Mouse (Mus musculus): ENCODE data around the gene Cap2. TPM values are rescaled to one million over a fixed set of nuclear protein-coding genes. Genes with fewer than 3 reads are reported as not detected.
A peak's percentile ranks its signal among the peaks of the same experiment; 100 is the strongest.

Cap2 gene
- total and polyA plus RNA-seq, 3 experiments, result 14.8 to 120 (median 22.3) TPM

GRCm38 (mm10) chr13:46663461-46663964 is 161.9 kb downstream of the Cap2 start:
- peaks cover 0 to 2% of the 10 kb centered on the region in 2 experiments; a peak in 2 of 4 replicates for H3K4me1 ChIP-seq (ENCODE audit: control insufficient read depth in 1 of 2, insufficient read depth in 2 of 2, low read length in 2 of 2)
- H3K9me3 ChIP-seq (replicated peaks; ENCODE audit: insufficient read depth, low read length), result no peaks in the 10 kb centered on the region
- H3K36me3 ChIP-seq (ENCODE audit: control insufficient read depth in 1 of 2, insufficient read depth in 2 of 2, low read length in 2 of 2), result peaks cover 0 to under 1% of the 10 kb centered on the region in 2 experiments; a peak in 1 of 4 replicates
- H3K27me3 ChIP-seq (ENCODE audit: control insufficient read depth in 1 of 2, insufficient read depth in 2 of 2, low read length in 2 of 2), result peaks cover 0 to 4% of the 10 kb centered on the region in 2 experiments; a peak in 1 of 4 replicates
- no peak overlapping the region for H3K27ac ChIP-seq (ENCODE audit: control insufficient read depth, low read depth, low read length)
- DNase-seq (ENCODE audit: low read depth, low spot score), result peak; percentile 69
- H3K4me3 ChIP-seq (ENCODE audit: control insufficient read depth in 1 of 2, insufficient read depth in 1 of 2, low read depth in 2 of 2, low read length in 2 of 2), result no peak overlapping the region
- H3K79me2 ChIP-seq (ENCODE audit: control insufficient read depth, insufficient read depth, low read length, poor library complexity), result no peaks in the 10 kb centered on the region
- TF ChIP-seq USF1 (IDR thresholded peaks at IDR 0.05; ENCODE audit: low read depth, low read length) (no peak), HCFC1 (IDR thresholded peaks at IDR 0.05; ENCODE audit: low read depth, low read length) (no peak), CTCF (IDR thresholded peaks at IDR 0.05 in 2 of 3, conservative IDR thresholded peaks at IDR 0.05 in 1 of 3; ENCODE audit: control insufficient read depth in 1 of 3, insufficient read depth in 1 of 3, low read depth in 2 of 3, low read length in 3 of 3, poor library complexity in 1 of 3, severe bottlenecking in 1 of 3) (peak; percentile 51 to 81 (median 53)), USF2 (IDR thresholded peaks at IDR 0.05; ENCODE audit: borderline replicate concordance in 1 of 2, insufficient read depth in 1 of 2, low read depth in 1 of 2, low read length in 2 of 2) (no peak), NELFE (IDR thresholded peaks at IDR 0.05; ENCODE audit: low read depth, low read length) (no peak), SMC3 (IDR thresholded peaks at IDR 0.05; ENCODE audit: low read depth, low read length) (peak; percentile 94), ETS1 (IDR thresholded peaks at IDR 0.05; ENCODE audit: low read depth, low read length) (no peak), ZNF384 (IDR thresholded peaks at IDR 0.05; ENCODE audit: low read depth, low read length) (no peak), ZC3H11A (IDR thresholded peaks at IDR 0.05; ENCODE audit: low read depth, low read length) (peak; percentile 89), MAX (IDR thresholded peaks at IDR 0.05; ENCODE audit: low read length) (no peak), MXI1 (IDR thresholded peaks at IDR 0.05; ENCODE audit: low read depth, low read length) (no peak), ZKSCAN1 (IDR thresholded peaks at IDR 0.05; ENCODE audit: low read depth, low read length) (no peak), TBP (IDR thresholded peaks at IDR 0.05; ENCODE audit: low read depth, low read length) (no peak), MAZ (IDR thresholded peaks at IDR 0.05; ENCODE audit: low read depth, low read length) (no peak), POLR2AphosphoS2 (IDR thresholded peaks at IDR 0.05; ENCODE audit: low read length) (no peak), ZMIZ1 (IDR thresholded peaks at IDR 0.05; ENCODE audit: low read depth, low read length) (no peak), RAD21 (IDR thresholded peaks at IDR 0.05; ENCODE audit: low read depth, low read length) (peak; percentile 86), UBTF (IDR thresholded peaks at IDR 0.05; ENCODE audit: borderline replicate concordance, insufficient read depth, low read depth, low read length) (no peak), EP300 (IDR thresholded peaks at IDR 0.05; ENCODE audit: low read depth in 1 of 2, low read length in 2 of 2) (no peak), TCF12 (IDR thresholded peaks at IDR 0.05; ENCODE audit: low read depth, low read length) (no peak), POLR2AphosphoS5 (IDR thresholded peaks at IDR 0.05; ENCODE audit: borderline replicate concordance, low read depth, low read length) (no peak), GABPA (IDR thresholded peaks at IDR 0.05; ENCODE audit: low read depth, low read length) (no peak), KAT2A (conservative IDR thresholded peaks at IDR 0.05; ENCODE audit: low read depth, low read length) (no peak), ELF1 (IDR thresholded peaks at IDR 0.05; ENCODE audit: low read depth, low read length) (no peak), MEF2A (IDR thresholded peaks at IDR 0.05; ENCODE audit: extremely low read depth, insufficient replicate concordance, low read depth, low read length, poor library complexity, severe bottlenecking) (no peak), JUND (IDR thresholded peaks at IDR 0.05; ENCODE audit: low read depth, low read length) (no peak), CHD1 (IDR thresholded peaks at IDR 0.05; ENCODE audit: low read depth, low read length) (no peak)
- H3K9ac ChIP-seq (ENCODE audit: control insufficient read depth, low read depth, low read length, poor library complexity, severe bottlenecking), result no peak overlapping the region
